Mouse (Mus musculus) splenic B cell, adult 2 months (primary cell): ENCODE measurements at regions not wholly inside any gene's neighbourhood (a gene's known extent, or its start where the extent isn't known, plus 50 kb on each side); places are given as distances from the start of the nearest gene placed in this dataset.
A peak's percentile ranks its signal among the peaks of the same experiment; 100 is the strongest.

Experiments used
- DNase-seq: peaks from one replicate; pipeline ENCODE4 v3.0.0-alpha.2; 2011; ENCODE audit warnings: low read depth, low spot score
- H3K27me3 ChIP-seq: 2 replicates; pipeline ENCODE4 v1.6.1; 2012; ENCODE audit warnings: mild to moderate bottlenecking, low read length, moderate library complexity, mixed read lengths; ENCODE audit not compliant: control insufficient read depth, poor library complexity, insufficient read depth, severe bottlenecking
- H3K36me3 ChIP-seq: 2 replicates; pipeline ENCODE4 v1.6.1; 2012; ENCODE audit warnings: mild to moderate bottlenecking, low read length, moderate library complexity, mixed read lengths; ENCODE audit not compliant: control insufficient read depth, poor library complexity, insufficient read depth, severe bottlenecking

DNA sequence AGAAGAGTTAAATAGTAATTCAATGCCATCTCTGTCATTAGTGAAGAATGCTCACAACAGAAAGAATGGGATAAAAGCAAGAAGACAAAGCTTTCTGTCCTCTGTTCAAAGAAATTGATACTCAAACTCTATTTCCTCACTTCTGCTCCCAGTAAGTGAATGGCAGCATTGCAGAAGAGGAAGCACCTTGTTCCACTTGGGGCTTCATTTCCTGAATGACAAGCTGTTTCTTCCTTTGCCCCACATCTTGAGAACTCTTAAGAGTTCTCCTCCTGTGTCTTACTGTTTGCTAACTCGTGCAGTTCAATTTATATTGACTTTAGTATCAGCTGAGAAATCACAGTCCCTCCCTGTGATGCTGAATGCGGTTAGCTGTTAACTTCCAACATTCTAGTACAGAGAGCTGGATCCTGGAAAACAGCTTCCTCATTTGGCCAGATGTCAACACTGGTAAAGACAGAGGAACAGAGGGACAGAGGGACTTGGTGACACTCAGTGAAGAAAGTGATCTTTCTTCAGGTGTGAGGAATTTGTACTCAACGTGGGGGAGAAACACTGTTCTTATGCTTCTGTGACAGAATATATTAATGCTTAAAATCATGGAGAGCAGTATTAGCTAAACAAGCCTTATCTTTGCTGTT is 840.3 kb upstream of the Marcks start:
- Histone ChIP-seq H3K27me3 (no peaks in the 10 kb centered on the region), H3K36me3 (no peaks in the 10 kb centered on the region)
- peak; percentile 28 for DNase-seq

DNA sequence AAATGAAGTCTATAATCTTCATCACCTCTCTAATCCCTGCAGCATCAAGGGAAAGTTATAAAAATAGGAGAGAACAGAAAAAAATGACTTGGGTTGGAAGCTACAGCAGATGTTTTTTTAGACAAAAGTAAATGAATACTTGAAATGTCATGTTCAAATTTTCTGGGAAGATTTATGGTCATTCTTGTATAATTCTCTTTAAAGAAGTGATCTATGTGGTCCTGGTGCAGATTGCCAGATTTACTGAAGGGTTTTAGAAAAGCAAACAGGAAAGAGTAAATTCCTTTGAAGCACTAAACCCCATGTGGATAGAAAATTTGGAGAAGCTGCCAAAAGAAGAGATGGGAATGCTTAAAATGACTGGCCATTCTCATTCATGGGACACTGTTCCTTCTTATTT is 821.3 kb upstream of the Marcks start:
- Histone ChIP-seq H3K36me3 (no peaks in the 10 kb centered on the region), H3K27me3 (no peaks in the 10 kb centered on the region)
- DNase-seq, result no peak

DNA sequence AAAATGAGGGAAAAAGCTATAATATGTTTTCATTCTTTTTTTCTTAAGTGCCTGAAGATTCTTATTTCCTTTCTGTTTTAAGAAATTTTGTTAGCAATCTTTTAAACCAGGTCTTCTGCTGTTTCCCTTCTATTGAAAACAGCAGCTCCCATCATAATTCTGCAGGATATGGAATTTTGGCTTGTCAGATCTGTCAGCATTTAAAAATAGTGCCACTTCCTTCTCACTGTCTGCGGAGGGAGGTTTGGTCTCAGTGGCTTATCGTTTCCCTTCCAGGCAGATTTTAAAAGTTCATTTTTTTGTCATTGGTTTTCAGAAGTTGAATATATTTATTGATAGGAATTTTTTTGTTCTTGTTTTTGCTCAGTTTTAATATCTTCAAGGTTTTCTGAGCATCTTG is 776.1 kb upstream of the Marcks start:
- Histone ChIP-seq H3K27me3 (no peaks in the 10 kb centered on the region), H3K36me3 (no peaks in the 10 kb centered on the region)
- DNase-seq, result no peak

DNA sequence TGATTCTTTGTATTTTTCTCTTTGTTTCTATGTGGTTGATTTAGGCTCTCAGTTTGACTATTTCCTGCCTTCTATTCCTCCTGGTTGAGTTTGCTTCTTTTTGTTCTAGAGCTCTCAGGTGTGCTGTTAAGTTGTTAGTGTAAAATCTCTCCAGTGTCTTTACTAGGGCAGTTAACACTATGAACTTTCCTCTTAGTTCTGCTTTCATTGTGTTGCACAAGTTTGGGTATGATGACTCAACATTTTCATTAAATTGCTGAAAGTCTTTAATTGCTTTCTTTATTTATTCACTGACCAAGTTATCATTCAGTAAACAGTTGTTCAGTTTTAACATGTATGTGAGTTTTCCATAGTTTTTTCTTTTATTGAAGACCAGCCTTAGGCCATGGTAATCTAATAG is 772.9 kb upstream of the Marcks start:
- DNase-seq, result no peak
- no peaks in the 10 kb centered on the region for H3K27me3 ChIP-seq
- no peaks in the 10 kb centered on the region for H3K36me3 ChIP-seq

DNA sequence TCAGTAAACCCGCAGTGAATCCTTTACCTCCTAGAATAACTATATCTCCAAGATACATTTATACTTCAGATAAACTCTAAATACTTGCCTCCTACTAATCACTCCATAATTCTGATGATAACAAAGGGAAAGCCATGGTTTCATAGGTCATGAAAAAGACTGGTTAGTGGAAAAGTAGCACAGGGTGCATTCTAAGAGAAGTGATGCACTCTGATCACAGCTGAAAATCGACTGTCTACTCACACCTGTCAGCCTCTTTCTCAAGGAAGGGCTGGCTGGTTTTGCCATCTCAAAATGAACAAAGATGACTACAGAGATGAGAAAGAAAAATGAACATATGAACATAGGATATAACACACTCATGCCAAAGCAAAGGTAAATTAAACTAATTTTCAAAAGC is 769.6 kb upstream of the Marcks start:
- Histone ChIP-seq H3K36me3 (no peaks in the 10 kb centered on the region), H3K27me3 (no peaks in the 10 kb centered on the region)
- DNase-seq, result no peak

DNA sequence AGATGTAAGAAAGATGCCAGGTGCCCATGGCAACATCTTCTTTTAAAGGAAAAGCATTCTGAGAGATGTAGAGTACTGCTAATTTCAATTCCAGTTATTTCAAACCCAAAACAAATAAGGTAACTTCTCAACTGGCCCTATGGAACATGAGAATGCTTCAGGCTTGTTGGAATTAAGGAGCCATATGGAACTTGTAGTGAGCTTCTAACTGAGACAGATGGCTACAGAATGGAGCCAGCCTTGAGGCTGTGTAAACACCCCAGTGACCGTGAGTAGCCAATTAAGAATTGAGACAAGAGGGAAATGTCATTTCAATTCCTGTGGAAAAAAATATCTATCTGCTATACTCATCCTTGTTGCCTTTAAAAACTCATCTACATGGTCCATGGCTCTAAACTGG is 769.0 kb upstream of the Marcks start:
- Histone ChIP-seq H3K27me3 (no peaks in the 10 kb centered on the region), H3K36me3 (no peaks in the 10 kb centered on the region)
- no peak for DNase-seq

DNA sequence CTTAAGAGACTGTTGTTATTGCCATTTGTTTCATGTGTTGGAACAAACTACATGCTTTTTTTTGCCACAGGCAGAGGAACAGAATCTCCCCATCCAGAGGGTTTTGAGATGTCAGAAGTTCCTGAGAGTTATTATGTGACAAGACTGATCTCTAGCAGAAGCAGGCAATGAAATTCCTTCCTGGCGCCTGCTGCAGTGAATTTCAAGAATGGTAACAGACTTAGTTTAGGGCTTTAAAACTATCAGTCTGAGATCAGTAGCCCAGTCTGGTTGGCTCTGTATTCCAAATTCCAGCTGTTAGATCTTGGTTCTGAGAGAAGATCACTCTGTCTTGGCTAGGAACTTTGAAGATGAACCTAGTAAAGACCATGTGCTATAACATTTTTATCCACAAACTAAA is 749.2 kb upstream of the Marcks start:
- Histone ChIP-seq H3K27me3 (no peaks in the 10 kb centered on the region), H3K36me3 (no peaks in the 10 kb centered on the region)
- DNase-seq, result no peak

DNA sequence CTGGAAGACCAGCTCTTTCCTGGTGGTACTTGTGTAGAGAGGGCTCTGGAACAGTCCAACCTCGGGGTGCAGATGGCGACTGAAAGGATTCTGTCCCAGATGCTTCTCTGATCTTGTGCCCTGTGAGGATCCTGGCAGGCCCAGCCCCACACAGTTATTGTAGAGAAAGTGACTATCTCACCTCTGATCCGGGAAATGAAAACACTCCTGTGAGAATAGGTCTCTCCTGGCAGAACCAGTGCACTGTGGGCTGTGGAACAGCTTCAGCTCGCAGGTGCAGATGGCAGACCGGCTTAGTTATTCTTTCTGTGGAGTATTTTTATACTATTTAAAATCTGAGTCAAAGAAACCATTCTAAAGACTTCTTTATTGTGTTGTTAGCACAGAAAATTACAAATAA is 742.1 kb upstream of the Marcks start:
- Histone ChIP-seq H3K27me3 (no peaks in the 10 kb centered on the region), H3K36me3 (no peaks in the 10 kb centered on the region)
- no peak for DNase-seq

DNA sequence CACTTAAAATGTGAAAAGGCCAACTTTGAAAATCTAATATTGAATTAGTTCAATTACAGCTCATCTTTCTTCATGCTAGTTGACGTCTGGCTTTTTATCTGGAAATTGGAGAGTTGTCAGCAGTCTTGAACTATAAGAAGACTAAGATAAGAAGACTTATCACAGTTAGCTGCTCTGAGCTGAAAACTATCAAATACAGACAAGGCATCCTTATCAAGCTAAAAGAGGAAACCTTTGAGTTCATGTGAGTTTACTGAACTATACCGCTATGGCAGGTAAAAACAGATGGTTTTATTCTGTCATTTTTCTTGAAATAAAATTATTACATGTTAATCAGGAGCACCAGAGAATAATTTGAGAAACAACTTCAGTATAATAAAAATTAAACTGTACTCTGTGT is 735.2 kb upstream of the Marcks start:
- Histone ChIP-seq H3K36me3 (no peaks in the 10 kb centered on the region), H3K27me3 (no peaks in the 10 kb centered on the region)
- DNase-seq, result no peak

DNA sequence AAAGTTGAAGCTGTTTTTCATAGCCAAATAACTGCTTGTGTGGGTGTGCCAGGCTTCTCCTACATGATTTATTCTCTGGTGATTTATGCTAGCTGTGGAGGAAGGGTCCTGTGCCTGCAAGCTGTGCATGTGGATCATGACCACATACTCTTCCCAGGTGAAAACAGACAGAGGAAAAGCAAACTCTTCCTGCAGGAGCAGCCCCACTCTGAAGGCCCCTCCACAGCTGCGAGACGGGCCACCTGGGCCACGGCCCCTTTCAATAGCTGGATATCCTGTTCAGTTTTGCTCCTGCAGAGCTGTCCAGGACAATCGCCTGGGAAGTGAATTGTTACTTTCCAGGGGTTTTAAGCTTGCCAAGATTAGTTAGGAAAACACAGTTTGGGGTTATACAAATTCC is 722.3 kb upstream of the Marcks start:
- H3K36me3 ChIP-seq, result no peaks in the 10 kb centered on the region
- no peaks in the 10 kb centered on the region for H3K27me3 ChIP-seq
- DNase-seq, result no peak

DNA sequence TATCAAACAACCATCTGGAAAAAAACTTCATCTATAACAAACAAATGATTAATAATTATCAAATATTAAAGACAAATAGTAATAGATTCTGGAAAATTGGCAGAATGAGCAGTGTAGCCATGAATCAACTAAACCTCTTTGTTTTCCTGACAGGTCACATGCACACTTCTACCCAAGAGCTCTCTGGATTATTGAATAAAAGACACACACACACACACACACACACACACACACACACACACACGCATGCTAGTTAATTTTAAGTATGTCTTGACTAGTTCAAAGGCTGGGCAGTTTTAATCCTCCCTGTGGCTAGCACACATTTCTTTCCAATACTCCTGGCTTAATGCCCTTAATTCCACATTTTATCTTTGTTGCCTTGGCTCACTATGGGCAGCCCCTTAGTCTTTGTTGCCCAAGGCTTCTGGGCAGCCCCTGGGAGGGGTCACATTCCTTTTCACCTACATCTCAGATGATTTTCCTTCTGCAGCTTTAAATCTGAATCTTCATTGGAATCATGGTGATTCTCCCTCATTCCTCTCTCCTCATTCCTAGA is 710.6 kb upstream of the Marcks start:
- Histone ChIP-seq H3K27me3 (no peaks in the 10 kb centered on the region), H3K36me3 (no peaks in the 10 kb centered on the region)
- no peak for DNase-seq

DNA sequence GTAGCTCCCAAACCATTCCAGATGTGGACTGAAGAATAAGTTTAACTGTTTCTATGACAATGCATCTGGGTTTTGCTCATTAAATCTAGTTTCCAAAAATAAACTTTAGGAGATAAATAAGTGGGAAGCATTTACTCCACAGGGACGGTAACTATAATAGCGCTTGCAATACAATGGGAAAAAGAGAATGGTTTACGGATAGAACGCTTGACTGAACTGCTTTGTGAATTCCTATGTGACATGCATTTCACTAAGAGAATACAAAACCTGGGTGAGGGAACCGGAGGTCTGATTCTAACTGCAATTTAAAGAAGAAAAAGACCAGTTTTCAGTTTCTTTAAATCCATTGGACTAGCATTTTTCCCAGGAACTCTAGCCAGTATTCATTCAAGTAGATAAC is 704.1 kb upstream of the Marcks start:
- H3K27me3 ChIP-seq, result no peaks in the 10 kb centered on the region
- no peak for DNase-seq
- no peaks in the 10 kb centered on the region for H3K36me3 ChIP-seq

DNA sequence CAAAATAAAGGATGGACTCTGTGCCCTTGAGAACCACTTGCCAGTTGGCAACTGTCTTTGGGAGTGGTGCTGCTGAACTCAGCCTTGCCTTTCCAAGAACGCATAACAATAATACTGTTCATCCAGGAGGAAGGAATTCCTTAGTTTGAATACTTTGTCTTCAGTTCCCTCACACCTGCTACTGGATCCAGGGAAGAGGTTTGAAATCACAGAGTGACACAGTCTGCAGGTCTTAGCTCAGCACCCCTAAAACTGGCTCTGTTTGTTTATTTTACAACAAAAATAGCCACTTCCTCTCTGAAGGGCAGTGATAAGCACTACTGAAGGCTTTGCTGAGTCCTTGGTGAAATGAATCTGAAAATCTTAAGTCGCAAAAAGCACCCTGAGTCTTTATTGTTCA is 703.1 kb upstream of the Marcks start:
- Histone ChIP-seq H3K27me3 (no peaks in the 10 kb centered on the region), H3K36me3 (no peaks in the 10 kb centered on the region)
- DNase-seq, result no peak

DNA sequence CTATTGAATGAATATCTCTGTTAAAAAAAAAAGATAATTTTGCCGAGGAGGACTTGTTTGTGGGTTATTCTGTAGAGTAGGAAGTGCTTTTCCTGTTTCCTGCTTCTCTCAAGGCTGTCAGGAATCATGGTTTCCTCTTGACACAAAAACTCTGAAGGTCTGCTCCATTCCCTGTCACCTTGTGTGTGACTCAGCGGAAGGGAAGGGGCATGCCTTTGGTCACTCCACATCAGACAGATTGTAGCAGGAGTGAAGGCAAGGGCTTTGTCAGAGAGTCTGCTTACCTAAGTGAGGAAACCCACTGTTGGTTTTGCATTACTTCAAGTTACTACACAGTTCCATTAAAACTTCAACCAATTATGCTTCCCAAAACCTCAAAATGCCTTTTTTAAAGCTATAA is 699.0 kb upstream of the Marcks start:
- Histone ChIP-seq H3K36me3 (no peaks in the 10 kb centered on the region), H3K27me3 (no peaks in the 10 kb centered on the region)
- no peak for DNase-seq

DNA sequence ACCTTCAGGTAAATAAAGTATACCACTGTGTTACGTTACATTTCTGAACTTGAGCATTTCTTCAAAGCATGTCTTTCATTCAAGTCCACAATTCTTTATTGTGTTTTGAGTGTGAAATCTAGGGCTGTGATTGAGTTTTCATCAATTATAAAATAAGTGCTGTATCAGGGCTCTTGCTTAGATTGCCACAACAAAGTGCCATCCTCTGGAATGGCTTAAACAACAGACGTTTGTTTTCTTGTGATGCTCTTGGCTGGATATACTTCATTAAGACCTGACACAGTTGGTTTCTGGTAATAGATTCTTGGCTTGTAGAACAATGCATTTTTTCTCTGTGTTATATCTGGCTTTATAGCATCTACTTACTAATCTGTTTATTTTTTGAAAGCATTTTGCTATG is 674.3 kb upstream of the Marcks start:
- no peak for DNase-seq
- Histone ChIP-seq H3K27me3 (no peaks in the 10 kb centered on the region; the same call in 1 of the 2 replicates), H3K36me3 (no peaks in the 10 kb centered on the region)

DNA sequence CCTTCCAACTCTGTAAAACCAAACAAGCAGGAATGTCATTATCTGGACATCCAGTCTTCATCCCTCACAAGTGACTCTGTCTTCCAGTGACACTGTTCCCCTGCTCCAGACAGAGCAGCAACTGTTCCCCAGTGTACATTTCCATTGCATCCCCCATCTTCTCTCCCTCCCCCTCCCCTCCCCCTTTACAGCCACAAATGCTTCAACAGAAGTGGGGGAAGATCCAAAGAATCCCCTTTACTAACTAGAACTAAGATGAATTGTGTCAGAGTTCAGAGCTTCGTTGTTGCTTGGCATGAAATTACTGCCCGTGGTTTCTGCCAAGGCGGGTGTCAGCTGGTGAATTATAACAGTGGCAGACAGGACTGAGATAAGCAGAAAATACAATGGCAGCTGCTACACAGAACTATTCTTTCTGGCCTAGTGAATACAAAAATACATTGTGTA is 673.7 kb upstream of the Marcks start:
- no peaks in the 10 kb centered on the region for H3K36me3 ChIP-seq
- no peaks in the 10 kb centered on the region; the same call in 1 of the 2 replicates for H3K27me3 ChIP-seq
- DNase-seq, result no peak
